Mouse (Mus musculus) spleen, adult 2 months (tissue): ENCODE results near the gene Grip2.

Experiments
- CTCF ChIP-seq: fragments of 200-500 bp; IDR thresholded peaks from 2 replicates; pipeline ENCODE4 v1.5.1; 2011; ENCODE audit warnings: mild to moderate bottlenecking, inconsistent platforms; ENCODE audit not compliant: insufficient read depth, insufficient read length, insufficient replicate concordance; ENCODE audit errors: extremely low read depth
- POLR2A ChIP-seq: fragments of 200-500 bp; IDR thresholded peaks from 2 replicates; pipeline ENCODE4 v1.6.1; 2011; ENCODE audit warnings: low read depth, low read length, inconsistent platforms

DNA sequence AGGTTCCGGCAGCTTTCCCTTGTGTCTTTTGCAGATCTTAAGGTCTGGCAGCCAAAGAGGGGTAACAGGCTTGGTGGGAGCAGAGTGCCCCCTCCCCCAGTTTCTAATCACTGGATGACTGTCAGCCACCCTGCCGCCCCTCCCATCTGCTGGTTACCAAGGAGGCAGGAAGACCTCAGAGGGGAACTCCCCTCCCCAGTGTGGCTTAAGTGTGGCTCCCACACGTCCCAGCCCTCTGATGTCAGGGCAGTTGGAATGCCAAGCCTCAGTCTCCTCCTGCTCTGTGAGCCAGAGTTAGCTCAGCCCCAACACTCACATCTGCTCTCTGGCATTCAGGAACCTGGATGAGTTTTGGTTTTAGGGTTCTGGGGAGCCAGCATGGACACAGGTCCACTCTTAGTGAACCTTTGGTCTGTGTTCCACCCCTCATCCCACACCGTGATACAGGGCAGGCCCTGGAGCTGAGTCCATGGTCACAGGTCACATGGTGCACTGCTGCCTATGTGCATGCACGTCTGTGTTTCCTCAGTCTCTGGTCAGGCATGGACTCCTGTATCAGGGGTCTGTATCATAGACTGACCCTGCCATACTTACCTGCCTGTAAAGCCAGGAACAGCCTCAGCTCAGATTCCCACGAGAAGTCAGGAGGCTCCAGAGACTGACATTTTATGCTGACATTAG is 98.0 kb downstream of the Grip2 start:
- TF ChIP-seq CTCF (no peak), POLR2A (no peak)
